Mouse (Mus musculus): ENCODE data around the gene Slc17a7.

Gene Slc17a7

DNA sequence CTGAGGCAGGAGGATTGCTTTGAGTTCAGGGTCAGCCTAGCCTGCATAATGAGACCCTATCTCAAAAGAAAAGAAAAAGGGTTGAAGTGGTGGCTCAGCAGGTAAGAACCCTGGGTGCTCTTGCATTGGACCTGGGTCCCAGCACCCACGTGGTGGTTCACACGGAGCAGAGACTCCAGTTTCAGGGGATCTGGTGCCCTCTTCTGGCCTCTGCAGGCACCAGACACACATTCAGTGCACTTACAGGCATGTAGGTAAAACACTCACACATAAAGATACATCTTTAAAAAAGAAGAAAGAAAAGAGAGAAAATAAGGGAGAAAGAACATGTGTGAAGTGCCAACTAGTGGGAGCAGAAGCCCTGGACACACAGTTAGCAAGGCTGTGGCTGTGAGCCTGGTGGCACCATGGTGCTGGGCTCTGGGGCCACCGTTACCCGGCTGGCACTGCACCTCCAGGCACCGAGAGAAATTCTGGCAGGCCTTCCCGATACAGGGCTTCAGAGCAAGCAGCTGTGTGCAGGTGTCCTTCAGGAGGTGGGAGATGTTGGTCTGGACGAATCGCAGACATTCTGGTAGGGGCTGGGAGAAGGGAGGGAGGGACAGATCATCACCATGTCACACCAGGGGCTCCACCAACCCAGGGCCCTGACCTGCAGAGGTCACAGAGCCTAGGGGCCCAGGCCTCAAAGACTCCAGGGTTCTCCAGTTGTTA lies 30.1 kb upstream of the Slc17a7 start:
- peak; percentile 50 for DNase-seq (ENCODE audit: low read depth, low spot score)

DNA sequence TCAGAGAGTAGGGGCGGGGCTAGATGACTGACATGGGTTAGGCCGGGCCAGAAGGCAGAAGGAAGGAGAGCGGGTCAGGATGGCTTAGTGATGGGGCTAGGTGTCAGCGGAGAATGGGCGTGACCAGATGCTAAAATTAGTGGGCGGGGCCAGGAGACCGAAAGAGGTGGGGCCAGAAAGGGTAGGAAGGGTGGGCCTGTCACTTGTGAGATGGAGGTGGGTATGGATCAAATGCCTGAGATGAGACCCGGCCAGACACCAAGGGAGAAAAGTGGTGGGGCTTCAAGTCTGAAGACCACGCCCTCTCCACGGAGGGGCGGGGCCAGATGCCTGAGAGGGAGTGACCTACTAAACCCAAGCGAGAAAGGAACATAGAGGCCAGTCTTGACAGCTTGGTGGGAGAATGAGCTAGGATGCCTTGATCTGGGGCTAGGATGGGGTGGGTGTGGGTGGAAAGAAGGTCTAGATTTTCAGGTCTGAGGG lies 29.2 kb upstream of the Slc17a7 start:
- peak; percentile 77 for DNase-seq (ENCODE audit: low read depth, low spot score)

DNA sequence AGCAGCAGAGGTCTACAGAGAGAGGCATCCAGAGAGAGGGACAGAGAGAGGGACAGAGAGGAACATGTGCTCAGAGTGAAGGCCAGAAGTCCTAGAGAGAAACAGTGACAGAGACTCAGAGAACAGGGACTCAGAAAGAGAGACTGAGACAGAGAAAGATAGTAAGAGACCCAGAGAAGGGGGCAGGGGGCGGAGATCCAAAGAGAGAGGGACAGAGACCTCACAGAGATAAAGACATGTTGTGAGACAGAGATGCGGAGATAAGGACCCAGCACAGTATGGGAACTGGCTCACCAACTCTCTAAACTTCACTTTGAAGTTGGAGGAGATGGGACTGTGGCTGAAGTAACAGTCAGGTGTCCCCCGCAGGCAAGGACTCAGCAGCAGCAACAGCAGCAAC lies 28.4 kb upstream of the Slc17a7 start:
- no peak for DNase-seq (ENCODE audit: low read depth, low spot score)

DNA sequence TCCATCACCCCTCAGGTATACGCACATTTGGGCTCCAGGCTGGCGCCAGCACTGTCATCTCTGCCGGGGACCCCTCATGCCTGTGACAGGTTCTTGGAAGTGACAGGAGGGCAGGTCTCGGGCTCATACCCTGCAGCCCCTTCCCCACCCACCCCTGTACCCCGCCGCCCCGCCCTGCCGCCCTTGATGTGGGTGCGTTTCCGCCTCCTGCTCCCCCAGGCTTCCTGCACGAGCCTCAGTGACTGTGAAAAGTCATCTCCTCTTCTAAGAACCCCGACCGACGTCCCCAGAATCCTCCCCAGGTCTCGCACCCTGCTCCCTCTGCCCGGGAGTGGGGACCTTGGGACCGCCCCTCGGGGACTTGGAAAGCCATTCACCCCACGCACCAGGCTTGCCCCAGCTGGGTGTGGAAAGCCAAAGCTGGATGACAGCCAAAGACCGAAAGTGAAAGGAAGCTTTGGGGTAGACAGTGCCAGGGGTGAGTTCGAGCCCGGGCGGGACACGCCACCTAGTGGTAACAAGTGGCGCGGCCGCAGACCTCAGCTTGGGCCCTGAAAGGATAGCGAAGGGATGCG lies 27.7 kb upstream of the Slc17a7 start, which contains the start of the genes Gm45713 and Flt3l:
Gm45713 (minus strand) TSS at position 239 of the 575 bp plus-strand sequence.
Flt3l (minus strand) TSS at position 440 of the 575 bp plus-strand sequence.
- peak; percentile 91 for DNase-seq (ENCODE audit: low read depth, low spot score)

DNA sequence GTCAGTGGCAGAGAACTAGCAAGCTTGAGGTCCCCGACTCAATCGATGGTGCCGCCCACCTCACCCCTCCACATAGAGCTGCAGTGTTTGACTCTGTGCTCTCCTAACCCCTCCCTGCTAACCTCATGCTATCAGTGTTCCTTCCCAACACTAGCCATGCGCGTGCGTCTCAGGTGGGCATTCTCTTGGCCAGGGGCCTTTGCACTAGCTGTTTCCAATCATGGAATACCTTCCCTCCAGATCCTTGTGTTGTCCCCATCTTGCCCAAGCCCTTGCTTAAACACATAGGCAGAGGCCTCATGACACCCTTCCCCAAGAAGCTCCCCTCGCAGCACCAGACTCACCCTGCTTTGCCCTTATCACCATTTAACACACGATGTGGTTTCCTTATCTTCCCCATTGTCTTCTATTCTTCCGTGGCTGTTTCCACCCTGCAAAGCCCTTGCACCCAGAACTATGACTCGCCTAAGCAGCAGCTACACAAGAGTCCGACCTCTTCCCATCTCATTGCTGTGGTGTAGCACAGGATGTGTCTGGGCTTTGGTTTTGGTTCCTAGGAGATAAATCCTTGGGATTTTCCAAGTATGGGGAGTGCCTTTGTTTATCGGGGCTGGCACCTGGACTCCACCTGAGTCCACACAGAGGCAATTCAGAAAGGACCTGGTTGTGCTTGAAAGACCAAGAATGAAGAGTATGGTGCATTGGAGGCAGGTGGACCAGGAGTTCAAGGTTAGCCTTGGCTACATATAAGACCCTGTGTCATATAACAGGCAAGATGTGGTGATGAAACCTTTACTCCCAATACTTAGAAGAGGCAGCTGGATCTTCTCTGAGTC lies 26.4 kb upstream of the Slc17a7 start:
- DNase-seq (ENCODE audit: low read depth, low spot score), result no peak

DNA sequence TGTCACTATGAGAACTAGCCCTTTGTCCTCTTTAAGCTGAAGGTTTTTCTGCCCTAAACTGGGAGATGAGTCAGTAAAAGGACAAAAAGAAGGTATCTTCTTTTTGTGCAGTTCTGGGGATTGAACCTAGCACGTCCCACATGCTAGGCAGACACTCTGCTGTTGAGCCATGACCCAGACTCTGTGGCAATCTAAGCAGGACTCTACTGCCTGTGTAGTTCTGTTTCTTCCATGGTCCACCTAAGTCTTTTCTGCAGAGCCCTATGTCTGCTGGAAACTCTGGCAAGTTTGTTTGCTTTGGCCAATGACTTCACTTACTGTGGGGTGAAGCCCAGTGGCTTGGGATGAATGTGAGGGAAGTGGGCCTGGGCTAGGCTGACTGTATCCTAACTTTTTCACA lies 25.3 kb upstream of the Slc17a7 start:
- DNase-seq (ENCODE audit: low read depth, low spot score), result no peak

DNA sequence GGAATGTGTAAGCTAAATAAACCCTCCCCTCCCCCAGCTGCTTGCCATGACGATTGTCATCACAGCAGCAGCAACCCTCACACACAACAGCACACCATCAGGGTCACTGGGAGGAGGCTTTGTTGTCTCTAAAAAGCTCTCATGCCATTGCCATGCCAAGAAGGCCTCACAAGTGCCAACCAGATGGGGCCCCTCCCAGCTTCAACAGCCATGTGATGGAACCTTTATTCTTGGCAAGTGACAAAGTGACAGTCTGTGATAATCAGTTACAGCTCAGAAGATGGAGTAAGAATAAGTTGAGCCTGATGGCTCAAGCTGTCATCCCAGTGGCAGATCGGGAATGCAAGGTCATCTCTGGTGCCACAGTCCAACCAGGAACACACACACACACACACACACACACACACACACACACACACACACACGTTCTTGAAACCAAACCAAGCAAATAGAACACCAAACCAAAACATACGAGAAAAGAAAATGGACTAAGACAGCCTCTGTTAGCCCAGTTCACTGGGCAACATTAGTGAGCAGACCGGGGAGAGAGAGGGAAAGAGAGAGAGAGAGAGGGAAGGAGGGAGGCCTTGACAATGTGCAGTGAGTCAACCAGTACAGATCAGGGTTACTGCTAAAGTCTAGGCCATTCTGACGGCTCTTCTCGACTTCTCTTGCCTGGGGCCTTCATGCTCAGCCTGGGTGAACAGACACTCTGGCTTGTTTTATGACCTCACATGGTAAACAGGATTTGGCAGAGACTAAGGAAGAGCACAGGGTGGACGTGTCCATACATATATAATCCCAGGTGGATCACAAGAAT lies 23.6 kb upstream of the Slc17a7 start:
- no peak for DNase-seq (ENCODE audit: low read depth, low spot score)

DNA sequence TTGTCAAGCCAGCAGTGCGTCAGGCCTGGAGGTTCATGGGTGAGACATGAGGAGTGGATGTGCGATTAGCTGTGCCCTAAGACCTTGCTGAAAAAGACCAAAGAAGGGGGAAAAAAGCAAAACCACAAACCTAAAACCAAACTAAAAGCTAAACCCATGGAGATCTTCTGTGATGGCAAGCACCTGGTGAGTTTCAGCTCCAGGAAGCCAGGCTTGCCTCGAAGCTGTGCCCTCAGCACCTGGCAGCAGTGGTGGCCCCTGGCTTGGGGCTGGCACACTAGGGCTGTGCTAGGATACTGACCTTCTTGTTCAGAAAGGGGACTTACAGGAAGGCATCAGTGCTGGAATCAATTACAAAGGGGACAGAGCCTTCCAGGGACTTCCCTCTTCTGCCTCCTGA lies 22.4 kb upstream of the Slc17a7 start:
- DNase-seq (ENCODE audit: low read depth, low spot score), result no peak

DNA sequence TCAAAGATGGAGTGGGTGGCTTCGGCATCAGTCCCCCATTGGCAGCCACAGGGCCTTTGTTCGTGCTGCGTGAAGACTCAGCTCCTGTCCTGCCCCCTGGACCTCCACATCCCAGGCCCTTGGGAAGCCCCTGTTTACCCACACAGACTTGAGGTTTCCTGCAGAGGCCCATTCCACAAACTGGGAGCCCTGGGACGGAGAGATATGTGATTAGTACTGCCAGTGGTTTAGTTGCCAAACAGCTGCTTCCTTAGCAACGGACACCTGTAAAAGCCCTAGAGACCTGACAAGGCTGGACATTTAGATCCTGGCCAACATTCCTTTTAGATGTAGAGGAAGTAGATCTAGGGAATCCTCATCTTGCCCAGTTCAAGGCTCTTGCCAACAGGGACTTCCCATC lies 21.8 kb upstream of the Slc17a7 start:
- DNase-seq (ENCODE audit: low read depth, low spot score), result no peak

DNA sequence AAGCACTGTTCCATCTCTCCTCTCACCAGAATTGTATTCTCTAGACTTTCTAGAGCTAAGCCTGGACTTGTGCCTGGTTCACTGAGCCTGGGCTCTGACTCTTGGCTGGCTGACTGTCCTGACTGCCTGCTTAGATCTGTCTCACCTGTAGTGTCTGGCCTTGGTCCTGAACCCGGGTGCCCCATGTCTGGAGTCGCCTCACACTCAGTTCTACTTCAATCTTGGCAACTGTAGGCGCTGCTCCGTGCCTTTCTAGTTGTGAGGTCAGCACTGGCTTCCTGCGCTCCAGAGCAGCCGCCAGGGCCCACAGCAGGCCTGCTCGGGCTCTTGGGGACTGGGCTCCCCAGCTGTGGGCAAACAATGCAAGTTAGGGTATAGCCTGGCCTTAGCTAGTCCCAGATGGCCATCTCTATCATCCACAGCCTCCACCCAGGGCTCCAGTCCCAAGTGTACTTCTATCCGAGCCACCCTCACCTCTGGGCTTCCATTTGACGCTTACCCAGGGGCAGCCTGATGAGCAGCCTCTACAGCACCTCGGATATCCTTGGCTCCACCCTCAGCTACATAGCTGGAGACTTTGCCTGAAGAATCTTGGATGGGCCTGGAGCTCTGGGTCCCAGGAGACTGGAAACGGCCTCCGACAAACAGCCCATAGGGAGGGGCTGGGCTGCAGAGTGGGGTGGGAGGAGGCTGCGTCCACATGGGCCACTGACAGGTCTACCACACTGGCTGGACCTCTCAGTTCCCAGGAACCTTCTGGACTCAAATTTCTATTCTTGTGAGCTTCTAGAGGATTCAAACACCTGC lies 19.2 kb upstream of the Slc17a7 start:
- no peak for DNase-seq (ENCODE audit: low read depth, low spot score)

DNA sequence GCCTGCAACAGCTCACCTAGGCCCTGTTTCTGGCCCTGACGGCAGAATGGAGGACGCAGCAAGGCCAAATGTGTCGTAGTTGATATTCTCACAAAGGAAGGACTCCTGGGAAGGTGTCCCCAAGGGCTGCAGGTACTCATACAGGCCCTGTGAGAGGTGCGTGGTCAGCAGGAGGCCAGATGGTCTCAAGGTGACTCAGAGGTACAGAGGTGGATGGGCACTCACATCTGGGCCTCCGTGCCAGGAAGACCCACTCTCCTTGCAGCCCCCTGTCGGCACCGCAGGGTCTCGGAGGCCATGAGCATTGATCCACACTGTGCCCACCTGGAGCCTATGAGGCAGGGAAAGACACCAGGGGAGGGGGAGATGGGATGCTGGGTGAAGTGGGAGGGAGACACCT lies 18.3 kb upstream of the Slc17a7 start:
- DNase-seq (ENCODE audit: low read depth, low spot score), result no peak

DNA sequence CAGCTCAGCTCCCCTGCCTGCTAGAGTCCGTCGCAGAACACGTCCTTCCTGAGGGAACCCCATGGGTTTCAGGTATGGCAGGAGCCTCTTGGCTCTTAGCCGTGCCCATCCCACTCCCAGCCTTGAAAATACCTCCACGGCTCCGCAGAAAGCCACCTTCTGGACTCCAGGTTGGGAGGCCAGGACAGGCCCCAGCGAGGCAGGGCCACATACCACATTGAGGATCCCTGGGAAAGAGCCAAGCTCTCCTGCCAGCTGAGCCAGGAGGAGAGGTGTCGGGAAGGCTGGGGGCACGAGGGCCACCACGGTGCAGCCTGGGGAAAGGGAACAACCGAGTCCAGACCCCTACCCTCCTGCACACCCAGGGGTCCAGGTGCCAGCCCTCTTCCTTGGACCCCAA lies 16.5 kb upstream of the Slc17a7 start:
- no peak for DNase-seq (ENCODE audit: low read depth, low spot score)

DNA sequence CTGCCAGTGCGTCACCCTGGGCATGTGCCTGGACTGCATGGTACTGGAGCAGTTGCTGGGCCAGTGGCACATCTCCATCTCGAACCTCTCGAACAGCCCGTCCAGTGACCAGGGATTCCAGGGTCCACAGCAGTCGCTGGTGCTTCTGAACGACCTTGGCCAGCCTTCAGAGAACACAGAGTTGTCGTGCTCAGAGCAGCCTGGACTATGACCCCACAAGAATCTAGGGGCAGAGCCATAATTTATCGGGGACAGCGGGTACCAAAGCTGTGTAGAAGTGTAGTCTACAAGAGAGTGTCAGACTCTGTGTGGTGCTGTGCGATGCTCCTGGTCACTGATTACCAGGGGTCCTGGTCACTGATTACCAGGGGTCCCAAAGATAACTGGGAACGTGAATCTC lies 15.8 kb upstream of the Slc17a7 start:
- no peak for DNase-seq (ENCODE audit: low read depth, low spot score)

DNA sequence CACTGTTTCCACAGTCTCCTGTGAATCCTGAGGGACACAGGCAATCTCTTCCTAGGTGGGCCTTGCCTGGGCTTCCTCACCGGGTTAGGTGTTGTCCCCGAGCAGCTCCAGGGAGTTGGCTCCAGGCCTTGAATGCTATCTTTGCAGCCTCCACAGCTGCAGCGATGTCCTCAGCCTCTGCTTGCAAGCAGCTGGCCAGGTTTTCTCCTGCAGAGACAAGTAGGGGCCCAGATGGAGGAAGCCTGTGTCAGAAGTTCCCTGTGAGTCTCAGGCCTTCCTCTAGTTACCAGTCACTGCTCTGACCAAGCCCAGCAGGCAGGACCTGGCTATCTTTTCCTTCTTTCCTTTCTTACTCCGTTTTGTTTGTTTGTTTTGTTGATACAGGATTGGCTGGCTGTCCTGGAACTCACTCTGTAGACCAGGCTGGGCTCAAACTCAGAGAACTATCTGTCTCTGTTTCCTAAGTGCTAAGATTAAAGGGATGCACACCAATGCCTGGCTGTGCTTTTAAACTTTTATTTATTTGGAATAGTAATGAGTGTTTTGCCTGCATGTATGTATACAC lies 15.1 kb upstream of the Slc17a7 start:
- DNase-seq (ENCODE audit: low read depth, low spot score), result no peak

DNA sequence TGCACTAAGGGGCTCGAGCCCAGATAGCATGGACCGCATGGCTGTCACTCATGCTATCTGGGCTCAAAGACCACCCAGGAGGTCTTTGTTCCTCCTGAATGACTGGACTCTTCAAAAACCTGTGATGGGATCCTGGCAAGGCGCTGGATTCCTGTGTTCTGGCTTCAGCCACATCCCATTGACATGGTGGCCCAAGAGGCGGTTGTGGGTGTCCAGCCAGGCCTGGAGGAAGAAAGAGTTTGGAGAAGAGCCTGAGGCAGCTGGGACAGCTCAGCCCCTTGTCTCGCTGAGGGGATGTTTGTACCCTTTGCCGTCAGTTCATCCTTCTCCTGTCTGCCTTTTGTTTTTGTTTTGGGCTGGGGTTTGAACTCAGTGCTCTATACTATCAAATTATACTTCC lies 14.2 kb upstream of the Slc17a7 start:
- DNase-seq (ENCODE audit: low read depth, low spot score), result no peak

DNA sequence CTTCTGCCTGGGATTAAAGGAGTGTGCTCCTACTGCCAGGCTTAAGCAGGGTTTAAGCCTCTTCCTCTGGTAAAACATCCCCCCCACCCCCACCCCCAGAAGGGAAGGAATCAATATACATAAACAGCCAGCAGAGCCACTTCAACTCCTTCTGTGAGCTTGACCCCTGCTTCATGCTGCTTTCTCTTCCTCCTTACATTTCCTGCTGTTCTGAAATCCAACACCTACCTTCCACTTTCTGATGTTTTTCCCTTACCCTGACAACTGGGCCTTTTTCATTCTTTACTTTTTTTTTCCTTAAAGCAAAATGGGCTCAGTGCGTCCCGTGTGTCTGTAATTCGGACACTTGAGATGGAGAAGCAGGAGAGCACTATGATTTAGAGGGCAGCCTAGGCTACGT lies 13.4 kb upstream of the Slc17a7 start:
- DNase-seq (ENCODE audit: low read depth, low spot score), result peak; percentile 62

DNA sequence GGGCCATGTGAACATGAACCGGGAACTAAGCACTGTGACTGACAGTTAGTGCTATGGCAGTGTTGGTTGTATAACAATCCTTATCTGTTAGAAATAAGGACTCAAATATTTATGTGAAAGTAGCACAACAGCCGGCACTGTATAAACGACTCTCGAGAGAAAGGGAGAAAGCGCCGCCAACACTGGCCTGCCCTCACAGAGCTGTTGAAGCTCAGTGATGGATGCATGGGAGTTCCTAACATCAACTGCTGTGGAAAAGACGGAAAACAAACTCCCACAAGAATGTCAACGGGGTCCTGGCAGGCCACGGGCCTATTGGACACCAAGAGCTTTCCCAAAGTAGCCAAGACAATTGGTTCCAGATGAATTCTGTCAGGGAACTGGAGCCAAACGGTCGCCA lies 12.4 kb upstream of the Slc17a7 start:
- DNase-seq (ENCODE audit: low read depth, low spot score), result no peak

DNA sequence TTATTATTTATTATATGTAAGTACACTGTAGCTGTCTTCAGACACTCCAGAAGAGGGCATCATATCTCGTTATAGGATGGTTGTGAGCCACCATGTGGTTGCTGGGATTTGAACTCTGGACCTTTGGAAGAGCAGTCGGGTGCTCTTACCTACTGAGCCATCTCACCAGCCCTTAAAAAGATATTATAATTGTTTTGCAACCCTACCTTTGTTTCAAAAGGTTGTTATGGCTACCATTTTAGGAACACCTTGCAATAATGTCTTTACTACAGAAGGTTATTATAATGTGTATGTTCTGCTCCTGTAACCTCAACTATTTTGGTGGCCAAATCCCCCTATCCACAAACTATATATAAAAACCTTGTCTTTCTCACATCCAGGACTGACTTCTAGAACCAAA lies 10.7 kb upstream of the Slc17a7 start:
- DNase-seq (ENCODE audit: low read depth, low spot score), result peak; percentile 43

DNA sequence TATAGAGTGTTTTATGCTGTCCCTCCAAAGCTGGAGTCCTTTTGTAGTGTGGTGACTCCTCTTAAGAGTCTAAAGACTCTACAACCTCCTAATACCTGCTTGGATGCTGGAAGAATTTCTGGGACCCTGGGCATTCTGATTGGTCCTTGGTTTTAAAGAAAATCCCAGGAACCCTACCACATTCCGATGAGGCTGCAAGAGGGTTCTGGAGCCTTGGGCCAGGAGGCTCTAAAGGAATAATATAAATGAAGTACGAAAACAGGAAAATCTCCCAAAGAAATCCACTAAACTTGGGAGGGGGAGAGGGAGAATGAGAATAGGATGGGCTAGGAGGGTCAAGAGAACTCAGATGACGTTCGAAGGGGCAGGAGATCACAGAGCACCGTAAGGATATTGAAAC lies 10.2 kb upstream of the Slc17a7 start:
- no peak for DNase-seq (ENCODE audit: low read depth, low spot score)
